Mouse (Mus musculus): ENCODE measurements around the gene Zbtb46.

DNA sequence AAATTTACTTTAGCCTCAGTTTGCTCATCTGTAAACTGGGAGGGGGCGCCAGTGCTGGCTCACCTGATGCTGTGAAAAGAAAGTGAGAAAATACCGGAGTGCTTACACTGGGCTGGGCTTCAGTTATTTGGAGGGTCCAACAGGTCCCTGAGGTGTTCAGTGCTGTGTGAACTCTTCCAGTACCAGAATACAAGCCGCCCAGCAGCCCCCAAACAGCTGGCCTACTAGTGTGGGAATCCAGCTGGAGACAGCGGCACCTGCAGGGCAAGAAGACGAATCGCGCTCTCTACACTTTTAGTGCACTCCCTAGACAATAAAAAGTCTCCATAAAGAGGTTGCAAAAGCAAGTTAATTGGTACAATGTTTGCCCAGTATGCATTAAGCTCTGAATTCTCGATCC is 37.1 kb upstream of the Zbtb46 start:
- TF ChIP-seq POLR2A (IDR thresholded peaks at IDR 0.05; ENCODE audit: control insufficient read depth, low read depth, low read length) (no peak), CTCF (IDR thresholded peaks at IDR 0.05; ENCODE audit: control insufficient read depth, insufficient read depth, insufficient replicate concordance, low read depth, low read length) (peak; percentile 48; the same call in 1 of the 2 replicates)

Measured in testis, adult 2 months (tissue).